Mouse (Mus musculus) adrenal gland (tissue): Measurements from ENCODE around the gene Map2k1.
"Not testable (repeated sequence)": the region's sequence is repeated elsewhere in the genome, so short reads cannot be mapped to it uniquely, and the experiment has no call there.

Source experiments
- intact Hi-C: fragments of 180-260 bp; cut with DNase I; formaldehyde crosslinking; loops from one replicate; pipeline ENCODE4 v1.15.1; 2025
- microRNA-seq, 2 experiments: library from miRNA; unstranded; fragments of <30 nt; microRNA quantifications; one replicate each; pipeline ENCODE4; 2019

Gene Map2k1

GRCm38 (mm10) chr9:64172145-64172815, 81.2 kb downstream of the Map2k1 start:
- intact Hi-C loops, result no loop called here

DNA sequence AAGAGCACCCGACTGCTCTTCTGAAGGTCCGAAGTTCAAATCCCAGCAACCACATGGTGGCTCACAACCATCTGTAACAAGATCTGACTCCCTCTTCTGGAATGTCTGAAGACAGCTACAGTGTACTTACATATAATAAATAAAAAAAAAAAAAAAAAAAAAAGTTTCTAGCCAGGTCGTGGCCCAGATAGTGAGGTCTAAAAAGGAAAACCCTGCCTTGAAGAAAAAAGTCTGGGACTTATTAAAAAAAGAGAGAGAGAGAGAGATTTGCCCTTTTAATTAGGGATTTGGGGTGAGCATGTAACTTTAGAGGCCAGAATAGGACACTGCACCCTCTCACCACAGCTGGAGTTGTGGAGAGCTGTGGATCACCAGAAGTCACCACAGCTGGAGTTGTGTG, 83.5 kb downstream of the Map2k1 start:
- intact Hi-C loops, result not testable (repeated sequence)

- intact Hi-C loops, result no loop called here
These were observed 93.0 kb downstream of the Map2k1 start for GRCm38 (mm10) chr9:64160471-64160870.

- intact Hi-C loops, result no loop called here
These were observed 96.8 kb downstream of the Map2k1 start for GRCm38 (mm10) chr9:64156641-64157040.

DNA sequence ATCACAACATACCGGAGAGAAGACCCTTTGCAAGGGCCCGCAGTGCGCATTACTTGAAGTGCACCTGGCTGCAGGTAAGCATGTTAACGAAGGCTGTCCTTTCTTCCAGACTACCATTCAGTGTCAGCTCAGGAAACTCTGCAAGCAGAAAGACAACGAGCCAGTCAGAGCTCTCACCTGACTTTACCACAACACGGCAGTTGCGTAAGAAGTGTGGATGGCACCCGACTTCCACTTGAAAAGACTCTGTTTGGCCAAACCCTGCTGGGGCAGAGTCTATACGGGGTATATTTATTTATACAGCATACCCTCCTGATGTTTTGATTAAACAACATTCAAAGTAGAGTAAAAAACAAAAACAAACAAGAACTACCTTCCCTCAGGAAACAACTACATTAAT, 113.6 kb downstream of the Map2k1 start:
- intact Hi-C loops, result loop anchor here (5.0 to 10.0 kb wide), 2 partner anchors 115 to 132 kb away; partner anchors contain the start of gene Map2k1

GRCm38 (mm10) chr9:64138896-64139295, 114.5 kb downstream of the Map2k1 start:
- intact Hi-C loops, result loop anchor here (5.0 kb wide), 1 partner anchor 133 kb away; no protein-coding TSS in a partner anchor

Small RNA genes lying within 50 kb of the gene (microRNA-seq; reads per million reads assigned to microRNA genes)
- gene Gm24106, result 0 reads per million in 2 experiments
